Mouse (Mus musculus) intestine, postnatal 0 days (tissue): ENCODE results near the gene Prpf40b. TPM values are rescaled to one million over a fixed set of nuclear protein-coding genes. Genes with fewer than 3 reads are reported as not detected.

Experiments
- ATAC-seq: fragments of 200-750 bp; cut with Nextera tagmentation; 2 replicates; pipeline ENCODE4 v1.8.0; 2017; ENCODE audit warnings: mild to moderate bottlenecking, moderate TSS enrichment, moderate library complexity
- H3K27ac ChIP-seq: fragments of 300-500 bp; sonication (generic); 2 replicates; pipeline ENCODE4 v1.5.1; 2014; ENCODE audit warnings: mild to moderate bottlenecking, low read depth, low read length, moderate library complexity
- H3K27me3 ChIP-seq: fragments of 300-500 bp; sonication (generic); replicated peaks from 2 replicates; pipeline ENCODE4 v1.6.1; 2014; ENCODE audit warnings: low read length, mixed read lengths; ENCODE audit not compliant: control insufficient read depth, insufficient read depth
- H3K36me3 ChIP-seq: fragments of 300-500 bp; sonication (generic); 2 replicates; pipeline ENCODE4 v1.6.1; 2014; ENCODE audit warnings: mild to moderate bottlenecking, moderate library complexity; ENCODE audit not compliant: control insufficient read depth, insufficient read depth
- H3K4me1 ChIP-seq: fragments of 300-500 bp; sonication (generic); replicated peaks from 2 replicates; pipeline ENCODE4 v1.6.1; 2014; ENCODE audit warnings: antibody characterized with exemption, low read length, mixed read lengths; ENCODE audit not compliant: control insufficient read depth, insufficient read depth
- H3K4me2 ChIP-seq: fragments of 300-500 bp; sonication (generic); replicated peaks from 2 replicates; pipeline ENCODE4 v1.6.1; 2014; ENCODE audit warnings: low read depth, mild to moderate bottlenecking, moderate library complexity
- H3K4me3 ChIP-seq: fragments of 300-500 bp; sonication (generic); 2 replicates; pipeline ENCODE4 v1.5.1; 2014; ENCODE audit warnings: low read depth, low read length
- H3K9ac ChIP-seq: fragments of 300-500 bp; sonication (generic); 2 replicates; pipeline ENCODE4 v1.6.1; 2014; ENCODE audit warnings: mild to moderate bottlenecking, low read depth, low read length
- H3K9me3 ChIP-seq: fragments of 300-500 bp; sonication (generic); 2 replicates; pipeline ENCODE4 v1.6.1; 2016; ENCODE audit warnings: mixed run types; ENCODE audit not compliant: control insufficient read depth
- CTCF ChIP-seq: sonication (generic); IDR thresholded peaks from 2 replicates; pipeline ENCODE4 v1.5.1; 2016; ENCODE audit warnings: low read depth, mild to moderate bottlenecking, control low read depth, antibody characterized with exemption, moderate library complexity
- WGBS: fragments of 180-500 bp; shearing (Covaris S2); extraction: QIAGEN DNeasy Blood & Tissue Kit; methylation state at CpG from one replicate; pipeline ENCODE4 v1.1.7; 2014; 5-methylcytosine and 5-hydroxymethylcytosine counted together
- polyA plus RNA-seq: library from polyadenylated mRNA; unstranded; fragments of >200 nt; fragmentation: Nextera tagmentation; extraction: Ambion mirVana; gene quantifications from 2 replicates; pipeline ENCODE4 v1.2.1, GENCODE M21; 2015

The Prpf40b gene
- polyA plus RNA-seq, 1 experiment from 2014 or later: 10.8 TPM

GRCm38 (mm10) chr15:99326407-99326806 is 31.5 kb downstream of the Prpf40b start:
- H3K27ac ChIP-seq: no peak overlapping the region
- peaks cover 27% of the 10 kb centered on the region; the same call in 1 of the 2 replicates for H3K36me3 ChIP-seq
- H3K27me3 ChIP-seq: no peaks in the 10 kb centered on the region
- H3K9me3 ChIP-seq: no peaks in the 10 kb centered on the region
- H3K4me3 ChIP-seq: no peak overlapping the region
- no peaks in the 10 kb centered on the region for H3K4me1 ChIP-seq
- no peak for TF ChIP-seq CTCF
- 58% methylated on average over 2 of the region's 2 CpGs for WGBS
- ATAC-seq: no peak
- H3K9ac ChIP-seq: no peak overlapping the region
- no peak overlapping the region for H3K4me2 ChIP-seq

- Histone ChIP-seq H3K4me1 (no peaks in the 10 kb centered on the region), H3K9me3 (no peaks in the 10 kb centered on the region), H3K4me2 (no peak overlapping the region), H3K4me3 (no peak overlapping the region), H3K27ac (no peak overlapping the region), H3K36me3 (peaks cover 22% of the 10 kb centered on the region; the same call in 1 of the 2 replicates), H3K27me3 (no peaks in the 10 kb centered on the region), H3K9ac (no peak overlapping the region)
- TF ChIP-seq CTCF: peak; percentile 78
- WGBS: 80% methylated on average over 1 of the region's 1 CpGs
- ATAC-seq: no peak
Measured at GRCm38 (mm10) chr15:99326959-99327358, 32.1 kb downstream of the Prpf40b start.

GRCm38 (mm10) chr15:99328011-99328410 is 33.1 kb downstream of the Prpf40b start:
- TF ChIP-seq CTCF: no peak
- no peak overlapping the region for H3K4me2 ChIP-seq
- WGBS: 95% methylated on average over 5 of the region's 5 CpGs
- no peaks in the 10 kb centered on the region for H3K9me3 ChIP-seq
- no peak overlapping the region for H3K4me3 ChIP-seq
- H3K9ac ChIP-seq: no peak overlapping the region
- H3K4me1 ChIP-seq: 0 out of 2 replicates have a peak, but pooled peaks cover 3% of the 10 kb centered on the region
- peaks cover 13% of the 10 kb centered on the region; the same call in 1 of the 2 replicates for H3K36me3 ChIP-seq
- H3K27ac ChIP-seq: no peak overlapping the region
- no peaks in the 10 kb centered on the region for H3K27me3 ChIP-seq
- ATAC-seq: no peak

GRCm38 (mm10) chr15:99330324-99330723 is 35.4 kb downstream of the Prpf40b start:
- no peaks in the 10 kb centered on the region for H3K9me3 ChIP-seq
- H3K9ac ChIP-seq: no peak overlapping the region
- no peak for TF ChIP-seq CTCF
- H3K36me3 ChIP-seq: 0 out of 2 replicates have a peak, but pooled peaks cover under 1% of the 10 kb centered on the region
- no peaks in the 10 kb centered on the region for H3K27me3 ChIP-seq
- no peak for ATAC-seq
- 0 out of 2 replicates have a peak, but pooled peaks cover 3% of the 10 kb centered on the region for H3K4me1 ChIP-seq
- WGBS: 73% methylated on average over 2 of the region's 2 CpGs
- no peak overlapping the region for H3K4me2 ChIP-seq
- H3K4me3 ChIP-seq: no peak overlapping the region
- no peak overlapping the region for H3K27ac ChIP-seq

- H3K27ac ChIP-seq: no peak overlapping the region
- 0 out of 2 replicates have a peak, but pooled peaks cover 3% of the 10 kb centered on the region for H3K4me1 ChIP-seq
Measured at GRCm38 (mm10) chr15:99331341-99331740, 36.5 kb downstream of the Prpf40b start.

GRCm38 (mm10) chr15:99332111-99332510 is 37.2 kb downstream of the Prpf40b start:
- Histone ChIP-seq H3K4me2 (no peak overlapping the region), H3K4me3 (no peak overlapping the region), H3K27ac (0 out of 2 replicates have a peak overlapping the region, but pooled peaks have one; percentile 30), H3K4me1 (0 out of 2 replicates have a peak, but pooled peaks cover 3% of the 10 kb centered on the region), H3K27me3 (no peaks in the 10 kb centered on the region), H3K9me3 (no peaks in the 10 kb centered on the region), H3K9ac (no peak overlapping the region), H3K36me3 (no peaks in the 10 kb centered on the region)
- no peak for TF ChIP-seq CTCF
- ATAC-seq: no peak

More at GRCm38 (mm10) chr15:99331341-99331740, 36.5 kb downstream of the Prpf40b start:
- H3K9me3 ChIP-seq: no peaks in the 10 kb centered on the region
- H3K4me3 ChIP-seq: no peak overlapping the region
- no peak for TF ChIP-seq CTCF
- no peaks in the 10 kb centered on the region for H3K36me3 ChIP-seq
- ATAC-seq: no peak
- no peak overlapping the region for H3K9ac ChIP-seq
- 82% methylated on average over 5 of the region's 5 CpGs for WGBS
- H3K27me3 ChIP-seq: no peaks in the 10 kb centered on the region
- no peak overlapping the region for H3K4me2 ChIP-seq
